Mouse (Mus musculus) lung, postnatal 0 days (tissue): ENCODE measurements around the gene Olfr1148. TPM values are rescaled to one million over a fixed set of nuclear protein-coding genes. Genes with fewer than 3 reads are reported as not detected.

Experiments used
- ATAC-seq: fragments of 200-750 bp; cut with Nextera tagmentation; 2 replicates; pipeline ENCODE4 v1.8.0; 2017; ENCODE audit warnings: moderate library complexity
- DNase-seq: peaks from one replicate; pipeline ENCODE4 v3.0.0-alpha.2; 2016; ENCODE audit warnings: low spot score
- H3K27ac ChIP-seq: fragments of 300-500 bp; sonication (generic); 2 replicates; pipeline ENCODE4 v1.5.1; 2014; ENCODE audit warnings: antibody characterized with exemption, mild to moderate bottlenecking, low read length, mixed read lengths
- H3K27me3 ChIP-seq: fragments of 300-500 bp; sonication (generic); replicated peaks from 2 replicates; pipeline ENCODE4 v1.6.1; 2014; ENCODE audit warnings: low read length, mixed read lengths; ENCODE audit not compliant: insufficient read depth
- H3K36me3 ChIP-seq: fragments of 300-500 bp; sonication (generic); 2 replicates; pipeline ENCODE4 v1.6.1; 2014; ENCODE audit warnings: low read length, mixed read lengths; ENCODE audit not compliant: insufficient read depth
- H3K4me1 ChIP-seq: fragments of 300-500 bp; sonication (generic); 2 replicates; pipeline ENCODE4 v1.6.1; 2014; ENCODE audit warnings: antibody characterized with exemption, low read depth, low read length, mixed read lengths; ENCODE audit not compliant: insufficient read depth
- H3K4me2 ChIP-seq: fragments of 300-500 bp; sonication (generic); replicated peaks from 2 replicates; pipeline ENCODE4 v1.6.1; 2014; ENCODE audit warnings: low read depth, mild to moderate bottlenecking, low read length, moderate library complexity, mixed read lengths
- H3K4me3 ChIP-seq: fragments of 300-500 bp; sonication (generic); 2 replicates; pipeline ENCODE4 v1.5.1; 2014; ENCODE audit warnings: low read depth, low read length
- H3K9ac ChIP-seq: fragments of 300-500 bp; sonication (generic); replicated peaks from 2 replicates; pipeline ENCODE4 v1.6.1; 2014; ENCODE audit warnings: low read depth, mild to moderate bottlenecking
- H3K9me3 ChIP-seq: fragments of 300-500 bp; sonication (generic); 2 replicates; pipeline ENCODE4 v1.6.1; 2016; ENCODE audit warnings: low read length, mixed read lengths
- CTCF ChIP-seq: IDR thresholded peaks from 2 replicates; pipeline ENCODE4 v1.5.1; 2016; ENCODE audit warnings: antibody characterized with exemption, mild to moderate bottlenecking
- EP300 ChIP-seq: IDR thresholded peaks from 2 replicates; pipeline ENCODE4 v1.6.1; 2016; ENCODE audit warnings: antibody characterized with exemption, mild to moderate bottlenecking, control low read depth
- WGBS: fragments of 180-500 bp; shearing (Covaris S2); extraction: QIAGEN DNeasy Blood & Tissue Kit; methylation state at CpG from one replicate; pipeline ENCODE4 v1.1.7; 2014; 5-methylcytosine and 5-hydroxymethylcytosine counted together
- polyA plus RNA-seq: library from polyadenylated mRNA; unstranded; fragments of >200 nt; fragmentation: Nextera tagmentation; extraction: Ambion mirVana; gene quantifications from 2 replicates; pipeline ENCODE4 v1.2.1, GENCODE M21; 2015

The Olfr1148 gene
- not detected in 2 replicates for polyA plus RNA-seq

DNA sequence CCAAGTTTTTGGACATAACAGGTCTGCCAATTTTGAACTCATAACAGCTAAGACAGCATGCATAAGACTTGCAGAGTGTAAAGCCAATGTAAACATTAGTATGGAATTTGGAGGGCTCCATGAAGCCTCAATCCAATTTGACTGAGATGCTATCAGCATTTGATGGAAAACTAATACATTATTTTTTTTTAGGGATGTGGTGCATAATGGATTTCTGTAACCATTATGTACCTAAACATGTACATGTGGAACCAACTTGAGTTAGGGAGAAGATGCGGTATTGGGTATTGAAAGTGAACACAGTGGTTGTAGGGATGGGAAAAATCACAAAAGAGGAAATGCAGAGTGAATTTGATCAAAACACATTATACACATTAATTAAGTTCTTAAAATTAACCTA is at the start of gene Olfr1148:
Gene Olfr1148 (plus strand): TSS at position 301 of the 400 bp plus-strand sequence.
- Histone ChIP-seq H3K27ac (no peak within 1 kb of the TSS), H3K9me3 (no peaks in the 10 kb centered on the region), H3K4me2 (no peak within 1 kb of the TSS), H3K27me3 (no peaks in the 10 kb centered on the region), H3K4me1 (no peaks in the 10 kb centered on the region), H3K4me3 (no peak within 1 kb of the TSS), H3K36me3 (no peaks in the 10 kb centered on the region), H3K9ac (no peak within 1 kb of the TSS)
- TF ChIP-seq CTCF (no peak), EP300 (no peak)
- ATAC-seq, result no peak
- DNase-seq, result no peak
- 85% methylated on average over 1 of the region's 1 CpGs for WGBS

DNA sequence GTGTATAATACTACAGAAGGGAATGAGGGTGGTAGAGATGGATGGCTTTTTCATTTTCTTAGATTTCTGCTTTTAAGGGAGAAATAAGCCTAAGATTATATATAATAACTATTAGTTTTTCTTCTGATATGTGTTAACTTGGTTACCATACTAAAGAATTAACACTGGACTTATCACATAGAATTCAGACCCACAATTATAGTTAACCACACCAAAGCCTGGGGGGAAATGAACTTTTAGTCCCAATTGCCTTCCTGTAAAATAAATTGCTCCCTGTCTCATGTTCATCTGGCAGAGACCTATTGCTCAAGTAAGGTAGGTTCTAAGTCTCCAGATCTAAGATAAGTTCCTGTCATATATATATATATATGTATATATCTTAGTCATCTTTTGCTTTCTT is 30.0 kb upstream of the Olfr1148 start, which contains the start of gene Olfr1143:
Gene Olfr1143 (plus strand): TSS at position 301 of the 400 bp plus-strand sequence.
- Histone ChIP-seq H3K27me3 (no peaks in the 10 kb centered on the region), H3K4me3 (no peak within 1 kb of the TSS), H3K9me3 (no peaks in the 10 kb centered on the region), H3K4me2 (no peak within 1 kb of the TSS), H3K36me3 (no peaks in the 10 kb centered on the region), H3K4me1 (no peaks in the 10 kb centered on the region), H3K27ac (no peak within 1 kb of the TSS), H3K9ac (no peak within 1 kb of the TSS)
- ATAC-seq, result no peak
- DNase-seq, result no peak
- TF ChIP-seq CTCF (no peak), EP300 (no peak)

DNA sequence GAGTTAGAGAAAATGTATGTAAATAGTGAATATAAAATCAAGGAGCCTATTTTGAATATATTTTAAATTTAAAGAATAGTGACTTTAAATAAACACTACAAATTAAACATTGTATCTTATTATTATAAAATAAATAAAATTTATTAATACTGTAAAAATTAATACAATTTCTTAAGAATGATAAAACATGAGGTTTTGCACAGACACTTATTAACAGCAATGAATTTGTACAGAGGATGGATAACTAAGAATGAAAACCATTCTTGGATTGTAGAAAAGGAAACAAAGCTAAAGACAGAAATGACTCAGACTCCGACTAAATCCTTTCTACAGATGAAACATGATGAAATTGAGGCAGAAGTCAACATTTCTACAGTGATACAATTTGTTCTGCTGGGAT is 20.8 kb upstream of the Olfr1148 start, which contains the start of gene Olfr1145:
Gene Olfr1145 (plus strand): TSS at position 301 of the 400 bp plus-strand sequence.
- Histone ChIP-seq H3K4me2 (no peak within 1 kb of the TSS), H3K27ac (no peak within 1 kb of the TSS), H3K9ac (no peak within 1 kb of the TSS), H3K4me3 (no peak within 1 kb of the TSS), H3K27me3 (no peaks in the 10 kb centered on the region), H3K9me3 (no peaks in the 10 kb centered on the region), H3K4me1 (no peaks in the 10 kb centered on the region), H3K36me3 (no peaks in the 10 kb centered on the region)
- ATAC-seq (no peak), DNase-seq (no peak)
- 58% methylated on average over 1 of the region's 1 CpGs for WGBS
- no peak for TF ChIP-seq EP300
- TF ChIP-seq CTCF, result no peak

DNA sequence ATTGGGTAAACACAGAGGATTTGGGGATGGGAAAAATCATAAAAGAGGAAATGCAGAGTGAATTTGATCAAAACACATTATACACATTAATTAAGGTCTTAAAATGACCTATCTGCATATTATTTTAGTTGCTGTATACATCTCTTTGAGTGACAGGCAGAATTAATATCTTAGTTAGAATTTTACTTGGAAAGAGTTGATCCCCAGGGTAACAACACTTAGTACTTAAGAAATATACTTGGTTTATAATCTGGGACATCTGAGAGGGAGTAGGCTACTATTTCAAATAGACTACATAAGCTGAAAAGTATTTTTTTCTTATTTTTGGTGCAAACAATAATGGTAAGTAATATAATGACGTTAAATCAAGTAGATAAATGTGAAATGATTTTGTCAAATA is 13.4 kb downstream of the Olfr1148 start, which contains the start of gene Olfr1150-ps1:
Gene Olfr1150-ps1 (plus strand): TSS at position 301 of the 400 bp plus-strand sequence.
- ATAC-seq (no peak), DNase-seq (no peak)
- Histone ChIP-seq H3K9ac (no peak within 1 kb of the TSS), H3K27ac (no peak within 1 kb of the TSS), H3K9me3 (no peaks in the 10 kb centered on the region), H3K27me3 (no peaks in the 10 kb centered on the region), H3K4me3 (no peak within 1 kb of the TSS), H3K4me1 (no peaks in the 10 kb centered on the region), H3K4me2 (no peak within 1 kb of the TSS), H3K36me3 (no peaks in the 10 kb centered on the region)
- no peak for TF ChIP-seq EP300
- TF ChIP-seq CTCF, result no peak
- 74% methylated on average over 1 of the region's 1 CpGs for WGBS

DNA sequence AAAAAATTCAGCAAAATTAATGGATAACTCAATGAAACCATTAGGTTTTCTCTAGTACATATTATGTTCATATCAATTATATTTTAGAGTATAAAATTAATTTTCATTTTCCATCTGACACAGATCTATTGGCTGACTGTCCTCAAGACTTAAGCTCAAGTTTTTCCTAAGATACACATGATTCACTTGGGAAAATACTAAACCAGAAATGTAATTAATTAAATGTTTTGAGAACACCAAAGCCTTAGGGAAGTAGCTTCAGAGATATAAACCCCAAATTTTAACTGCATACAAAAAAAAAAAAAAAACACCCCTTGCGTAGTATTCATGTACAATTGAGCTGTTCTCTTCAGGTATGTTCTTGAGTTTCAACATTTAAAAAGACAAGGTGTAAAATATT is 25.2 kb downstream of the Olfr1148 start, which contains the start of gene Olfr1151:
Gene Olfr1151 (plus strand): TSS at position 301 of the 400 bp plus-strand sequence.
- 81% methylated on average over 1 of the region's 1 CpGs for WGBS
- H3K4me3 ChIP-seq, result no peak within 1 kb of the TSS

DNA sequence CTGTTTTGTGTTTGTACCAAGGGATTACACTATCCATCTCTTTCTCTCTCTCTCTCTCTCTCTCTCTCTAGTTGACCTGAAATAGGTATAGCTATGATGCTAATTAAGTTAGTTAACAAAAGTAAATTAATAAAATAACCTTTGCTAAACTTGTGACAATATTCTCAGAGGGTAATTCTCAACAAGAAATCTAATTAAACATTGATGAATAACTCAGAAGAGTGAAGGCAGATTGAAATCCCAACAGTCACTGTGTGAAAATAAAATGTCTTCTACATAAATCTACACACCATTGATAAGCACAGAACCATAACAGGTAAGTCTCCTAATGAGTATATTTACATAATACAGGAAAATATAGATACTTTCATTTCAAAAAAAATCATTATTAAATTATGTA is 35.9 kb downstream of the Olfr1148 start, which contains the start of gene Olfr1152:
Gene Olfr1152 (plus strand): TSS at position 301 of the 400 bp plus-strand sequence.
- Histone ChIP-seq H3K4me1 (no peaks in the 10 kb centered on the region), H3K27ac (no peak within 1 kb of the TSS), H3K9ac (no peak within 1 kb of the TSS), H3K4me2 (no peak within 1 kb of the TSS), H3K4me3 (no peak within 1 kb of the TSS), H3K27me3 (no peaks in the 10 kb centered on the region), H3K9me3 (no peaks in the 10 kb centered on the region), H3K36me3 (no peaks in the 10 kb centered on the region)
- no peak for ATAC-seq
- TF ChIP-seq CTCF (no peak), EP300 (no peak)
- no peak for DNase-seq

More for the DNA sequence above, 25.2 kb downstream of the Olfr1148 start, which contains the start of gene Olfr1151:
- no peak within 1 kb of the TSS for H3K4me2 ChIP-seq
- ATAC-seq (no peak), DNase-seq (no peak)
- H3K9me3 ChIP-seq, result no peaks in the 10 kb centered on the region
- H3K36me3 ChIP-seq, result no peaks in the 10 kb centered on the region
- TF ChIP-seq CTCF (no peak), EP300 (no peak)
- H3K27ac ChIP-seq, result no peak within 1 kb of the TSS
- no peaks in the 10 kb centered on the region for H3K4me1 ChIP-seq
- no peaks in the 10 kb centered on the region for H3K27me3 ChIP-seq
- no peak within 1 kb of the TSS for H3K9ac ChIP-seq

Other genes starting within 250 kb of the Olfr1148 start
- gene Olfr1130, start 224.3 kb upstream of the Olfr1148 start, polyA plus RNA-seq, result not detected in 2 replicates
- not detected in 2 replicates for gene Olfr1131, start 203.4 kb upstream of the Olfr1148 start, polyA plus RNA-seq
- gene Olfr1132, start 193.0 kb upstream of the Olfr1148 start, polyA plus RNA-seq, result not detected in 2 replicates
- gene Olfr1133, start 183.2 kb upstream of the Olfr1148 start, polyA plus RNA-seq, result not detected in 2 replicates
- gene Olfr1134, start 172.1 kb upstream of the Olfr1148 start, polyA plus RNA-seq, result not detected in 2 replicates
- not detected in 2 replicates for gene Olfr1135, start 156.9 kb upstream of the Olfr1148 start, polyA plus RNA-seq
- not detected in 2 replicates for gene Olfr1136, start 136.6 kb upstream of the Olfr1148 start, polyA plus RNA-seq
- gene Olfr1137, start 117.4 kb upstream of the Olfr1148 start, polyA plus RNA-seq, result not detected in 2 replicates
- gene Olfr1138, start 90.6 kb upstream of the Olfr1148 start, polyA plus RNA-seq, result not detected in 2 replicates
- gene Olfr1140, start 86.8 kb upstream of the Olfr1148 start, polyA plus RNA-seq, result not detected in 2 replicates
- gene Olfr1141, start 76.5 kb upstream of the Olfr1148 start, polyA plus RNA-seq, result not detected in 2 replicates
- not detected in 2 replicates for gene Olfr152, start 51.0 kb upstream of the Olfr1148 start, polyA plus RNA-seq
- not detected in 2 replicates for gene Olfr1143, start 29.9 kb upstream of the Olfr1148 start, polyA plus RNA-seq
- not detected in 2 replicates for gene Olfr1145, start 20.7 kb upstream of the Olfr1148 start, polyA plus RNA-seq
- gene Olfr1150-ps1, start 13.5 kb downstream of the Olfr1148 start, polyA plus RNA-seq, result not detected in 2 replicates
- not detected in 2 replicates for gene Olfr1151, start 25.3 kb downstream of the Olfr1148 start, polyA plus RNA-seq
- gene Olfr1152, start 36.0 kb downstream of the Olfr1148 start, polyA plus RNA-seq, result not detected in 2 replicates
- gene Olfr1153, start 64.4 kb downstream of the Olfr1148 start, polyA plus RNA-seq, result not detected in 2 replicates
- gene Olfr1154, start 74.6 kb downstream of the Olfr1148 start, polyA plus RNA-seq, result not detected in 2 replicates
- gene Olfr1155, start 114.6 kb downstream of the Olfr1148 start, polyA plus RNA-seq, result not detected in 2 replicates
- gene Olfr1156, start 122.6 kb downstream of the Olfr1148 start, polyA plus RNA-seq, result not detected in 2 replicates
- gene Olfr1157, start 137.8 kb downstream of the Olfr1148 start, polyA plus RNA-seq, result not detected in 2 replicates
- not detected in 2 replicates for gene Olfr74, start 144.1 kb downstream of the Olfr1148 start, polyA plus RNA-seq
- gene Olfr1158, start 159.6 kb downstream of the Olfr1148 start, polyA plus RNA-seq, result not detected in 2 replicates
- not detected in 2 replicates for gene Olfr1160, start 177.7 kb downstream of the Olfr1148 start, polyA plus RNA-seq
- gene Olfr1161, start 192.2 kb downstream of the Olfr1148 start, polyA plus RNA-seq, result not detected in 2 replicates
- not detected in 2 replicates for gene Olfr73, start 207.2 kb downstream of the Olfr1148 start, polyA plus RNA-seq
- gene Olfr1162, start 220.6 kb downstream of the Olfr1148 start, polyA plus RNA-seq, result not detected in 2 replicates
- gene Olfr1163, start 241.3 kb downstream of the Olfr1148 start, polyA plus RNA-seq, result not detected in 2 replicates